Mouse (Mus musculus) heart, embryonic 13.5 days (tissue): ENCODE data around the gene Gemin7. TPM values are rescaled to one million over a fixed set of nuclear protein-coding genes. Genes with fewer than 3 reads are reported as not detected.

Experiments
- ATAC-seq: fragments of 200-750 bp; cut with Nextera tagmentation; 2 replicates; pipeline ENCODE4 v1.8.0; 2017; ENCODE audit warnings: moderate TSS enrichment; ENCODE audit not compliant: insufficient number of reproducible peaks, low FRiP score, low TSS enrichment; ENCODE audit errors: extremely low read depth
- H3K27ac ChIP-seq: fragments of 300-500 bp; sonication (generic); replicated peaks from 2 replicates; pipeline ENCODE4 v1.5.1; 2015; ENCODE audit warnings: moderate library complexity, mild to moderate bottlenecking, inconsistent platforms
- H3K27me3 ChIP-seq: fragments of 300-500 bp; sonication (generic); replicated peaks from 2 replicates; pipeline ENCODE4 v1.6.1; 2015; ENCODE audit warnings: mild to moderate bottlenecking, inconsistent platforms
- H3K36me3 ChIP-seq: fragments of 300-500 bp; sonication (generic); 2 replicates; pipeline ENCODE4 v1.6.1; 2015; ENCODE audit warnings: mild to moderate bottlenecking, inconsistent platforms
- H3K4me1 ChIP-seq: fragments of 300-500 bp; sonication (generic); 2 replicates; pipeline ENCODE4 v1.6.1; 2015; ENCODE audit warnings: inconsistent platforms
- H3K4me2 ChIP-seq: fragments of 300-500 bp; sonication (generic); 2 replicates; pipeline ENCODE4 v1.6.1; 2015; ENCODE audit warnings: inconsistent platforms, mild to moderate bottlenecking, moderate library complexity
- H3K4me3 ChIP-seq: fragments of 300-500 bp; sonication (generic); 2 replicates; pipeline ENCODE4 v1.5.1; 2015; ENCODE audit warnings: moderate library complexity, mild to moderate bottlenecking, inconsistent platforms
- H3K9ac ChIP-seq: fragments of 300-500 bp; sonication (generic); 2 replicates; pipeline ENCODE4 v1.6.1; 2015; ENCODE audit warnings: inconsistent platforms, mild to moderate bottlenecking, moderate library complexity
- H3K9me3 ChIP-seq: fragments of 300-500 bp; sonication (generic); 2 replicates; pipeline ENCODE4 v1.6.1; 2016; ENCODE audit warnings: inconsistent platforms
- WGBS: fragments of 180-500 bp; shearing (Covaris S2); methylation state at CpG from one replicate; pipeline ENCODE4 v1.1.7; 2015; ENCODE audit warnings: mixed read lengths; 5-methylcytosine and 5-hydroxymethylcytosine counted together
- polyA plus RNA-seq: library from polyadenylated mRNA; unstranded; fragments of >200 nt; fragmentation: Nextera tagmentation; extraction: Ambion mirVana; gene quantifications from 2 replicates; pipeline ENCODE4 v1.2.1, GENCODE M21; 2015

The Gemin7 gene
- polyA plus RNA-seq, 1 experiment from 2014 or later = 114 TPM

DNA sequence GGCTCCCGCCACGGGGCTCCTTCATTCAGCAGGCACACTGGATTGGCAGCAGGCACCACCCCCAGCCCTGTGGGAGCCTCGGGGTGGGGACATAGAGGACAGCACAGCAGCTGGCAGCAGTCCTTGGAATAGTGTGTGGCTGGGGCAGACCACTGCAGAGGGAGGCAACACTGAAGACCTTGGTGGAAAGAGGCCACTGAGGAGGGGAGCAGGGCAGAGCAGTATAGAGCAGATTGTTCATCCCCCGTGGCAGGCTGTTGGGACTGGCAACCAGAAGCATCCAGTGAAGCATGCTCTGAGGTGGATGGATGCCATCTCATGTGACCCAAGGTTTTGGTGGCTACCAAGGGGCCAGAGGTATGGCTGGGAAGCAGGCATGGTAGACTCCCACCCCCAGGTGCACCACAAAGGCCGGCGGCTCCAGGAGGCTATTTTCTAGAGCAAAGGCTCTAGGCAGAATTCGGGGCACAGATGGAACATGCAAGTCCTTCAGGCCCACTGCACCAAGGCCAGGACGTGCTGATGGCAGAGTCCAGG is 35.2 kb downstream of the Gemin7 start:
- no peaks in the 10 kb centered on the region for H3K9me3 ChIP-seq
- H3K27me3 ChIP-seq = no peaks in the 10 kb centered on the region
- peaks cover 63% of the 10 kb centered on the region for H3K4me1 ChIP-seq
- 0 out of 2 replicates have a peak overlapping the region, but pooled peaks have one; percentile 2 for H3K4me2 ChIP-seq
- H3K9ac ChIP-seq = peak overlapping the region; percentile 42; the same call in 1 of the 2 replicates
- H3K4me3 ChIP-seq = no peak overlapping the region
- H3K27ac ChIP-seq = no peak overlapping the region
- 0 out of 2 replicates have a peak, but pooled peaks cover 2% of the 10 kb centered on the region for H3K36me3 ChIP-seq
- WGBS = 71% methylated on average over 8 of the region's 8 CpGs
- peak; percentile 11; the same call in 1 of the 2 replicates for ATAC-seq

DNA sequence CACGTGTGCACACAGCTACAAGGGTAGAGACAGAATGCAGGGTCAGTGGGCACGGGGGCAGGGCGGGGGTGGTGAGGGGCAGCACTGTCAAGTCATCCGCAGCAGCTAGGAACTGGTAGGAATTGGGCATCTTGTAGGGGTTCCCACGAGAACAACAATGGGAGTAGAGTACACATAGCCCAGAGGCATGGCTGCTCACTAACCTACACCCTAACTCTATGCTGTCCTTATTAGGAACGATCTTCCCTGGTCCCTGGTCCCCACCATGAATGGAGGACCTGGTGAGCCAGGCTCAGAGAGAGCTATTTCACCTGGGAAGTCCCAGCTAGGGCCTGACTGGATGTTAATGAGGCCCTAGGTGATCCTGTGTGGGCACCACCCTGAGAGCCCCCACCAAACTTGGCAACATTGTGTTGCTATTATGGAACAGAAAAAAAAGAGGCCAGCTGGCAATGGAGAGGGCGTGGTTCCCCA is 35.7 kb downstream of the Gemin7 start:
- Histone ChIP-seq H3K4me3 (no peak overlapping the region), H3K4me1 (peaks cover 65% of the 10 kb centered on the region), H3K36me3 (0 out of 2 replicates have a peak, but pooled peaks cover 2% of the 10 kb centered on the region), H3K27me3 (no peaks in the 10 kb centered on the region), H3K4me2 (0 out of 2 replicates have a peak overlapping the region, but pooled peaks have one; percentile 2), H3K9me3 (no peaks in the 10 kb centered on the region), H3K9ac (peak overlapping the region; percentile 42; the same call in 1 of the 2 replicates), H3K27ac (no peak overlapping the region; the same call in 1 of the 2 replicates)
- no peak for ATAC-seq
- 83% methylated on average over 7 of the region's 7 CpGs for WGBS

DNA sequence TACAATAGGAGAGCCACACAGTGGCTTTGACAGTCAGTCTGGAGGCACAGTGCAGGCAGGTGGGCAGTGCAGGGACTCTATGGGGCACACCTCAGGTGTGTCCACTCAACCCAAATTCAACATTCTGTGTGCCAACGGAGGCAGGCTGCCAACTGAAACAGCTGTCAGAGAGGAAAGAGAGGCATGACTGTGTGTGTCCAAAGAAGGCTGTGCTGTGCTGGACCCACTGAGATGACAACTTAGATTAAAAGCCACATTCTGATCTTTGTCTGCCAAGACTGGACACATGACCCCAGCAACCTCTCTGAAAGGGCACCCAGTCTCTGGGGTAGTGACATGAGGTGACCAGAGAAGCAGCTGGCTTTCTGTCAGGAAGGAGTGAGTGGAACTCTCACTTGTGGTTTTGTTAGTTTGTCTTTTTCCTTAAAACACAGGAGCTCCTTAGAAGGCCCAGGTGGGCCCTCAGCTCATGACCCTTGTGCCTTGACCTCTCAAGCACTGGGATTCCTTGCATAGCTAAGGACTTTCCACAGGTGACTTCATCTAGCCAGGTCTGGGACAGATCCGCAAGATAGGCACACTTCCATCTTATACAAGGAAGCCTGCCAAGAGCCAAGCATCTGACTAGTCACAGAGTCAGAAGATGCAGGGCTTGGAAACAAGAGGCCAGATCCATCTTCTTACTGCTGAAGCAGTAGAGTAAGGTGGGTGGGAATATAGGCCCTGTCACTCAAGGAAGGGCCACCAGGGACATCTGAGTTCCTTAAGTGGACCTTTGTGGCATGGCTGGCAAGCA is 36.4 kb downstream of the Gemin7 start:
- Histone ChIP-seq H3K4me2 (no peak overlapping the region), H3K36me3 (0 out of 2 replicates have a peak, but pooled peaks cover 2% of the 10 kb centered on the region), H3K27me3 (no peaks in the 10 kb centered on the region), H3K9ac (no peak overlapping the region; the same call in 1 of the 2 replicates), H3K9me3 (no peaks in the 10 kb centered on the region), H3K27ac (no peak overlapping the region), H3K4me3 (no peak overlapping the region), H3K4me1 (peaks cover 65% of the 10 kb centered on the region)
- WGBS = 83% methylated on average over 2 of the region's 2 CpGs
- ATAC-seq = no peak

DNA sequence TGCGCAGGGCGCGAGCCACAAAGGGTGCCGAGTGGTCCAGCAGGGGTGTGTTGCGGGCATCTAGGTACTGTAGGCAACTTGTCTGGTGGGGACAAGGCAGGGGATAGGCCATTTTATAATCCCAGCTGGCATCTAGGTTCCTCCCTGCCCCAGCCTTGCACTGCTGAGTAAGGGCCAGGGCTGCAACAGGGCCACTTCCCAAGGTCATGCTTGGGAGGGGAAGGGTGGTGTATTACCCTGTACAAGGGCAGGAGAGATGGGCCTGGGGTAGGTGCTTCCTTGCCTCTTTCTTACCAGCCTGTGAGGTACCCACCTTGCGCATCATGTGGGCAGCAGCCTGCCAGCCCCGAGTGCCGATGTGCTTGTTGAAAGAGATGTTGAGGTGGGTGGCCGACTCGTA is 42.7 kb downstream of the Gemin7 start:
- ATAC-seq = no peak
- H3K27me3 ChIP-seq = no peaks in the 10 kb centered on the region
- 92% methylated on average over 10 of the region's 10 CpGs for WGBS

DNA sequence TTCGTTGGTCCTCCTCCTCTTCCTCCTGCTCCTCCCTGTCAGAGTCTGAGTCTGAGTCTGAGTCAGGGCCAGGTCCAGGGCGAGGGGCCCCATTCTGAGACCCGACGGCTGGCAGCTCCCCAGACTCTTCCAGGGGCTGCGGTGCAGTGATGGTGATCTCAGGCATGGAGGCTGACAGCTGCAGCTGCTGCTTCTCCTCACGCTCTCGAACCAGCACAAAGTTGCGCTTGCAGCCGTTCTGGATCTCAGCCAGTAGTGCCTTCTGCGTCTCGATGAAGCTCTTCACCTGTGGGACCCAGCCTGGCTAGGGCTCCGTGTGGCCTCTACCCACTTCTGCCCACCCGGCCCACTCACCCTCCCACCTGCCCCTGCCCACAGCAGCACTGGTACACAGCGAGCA is 45.2 kb downstream of the Gemin7 start:
- Histone ChIP-seq H3K9ac (no peak overlapping the region), H3K27ac (no peak overlapping the region), H3K4me2 (no peak overlapping the region), H3K4me3 (no peak overlapping the region), H3K27me3 (no peaks in the 10 kb centered on the region), H3K36me3 (peaks cover 77% of the 10 kb centered on the region), H3K9me3 (no peaks in the 10 kb centered on the region), H3K4me1 (peaks cover 17% of the 10 kb centered on the region)
- no peak for ATAC-seq
- WGBS = 85% methylated on average over 14 of the region's 14 CpGs

More for the DNA sequence above, 42.7 kb downstream of the Gemin7 start:
- no peak overlapping the region for H3K4me3 ChIP-seq
- H3K9ac ChIP-seq = no peak overlapping the region
- no peak overlapping the region for H3K4me2 ChIP-seq
- H3K4me1 ChIP-seq = peaks cover 23% of the 10 kb centered on the region
- H3K27ac ChIP-seq = no peak overlapping the region
- no peaks in the 10 kb centered on the region for H3K9me3 ChIP-seq
- peaks cover 65% of the 10 kb centered on the region for H3K36me3 ChIP-seq

DNA sequence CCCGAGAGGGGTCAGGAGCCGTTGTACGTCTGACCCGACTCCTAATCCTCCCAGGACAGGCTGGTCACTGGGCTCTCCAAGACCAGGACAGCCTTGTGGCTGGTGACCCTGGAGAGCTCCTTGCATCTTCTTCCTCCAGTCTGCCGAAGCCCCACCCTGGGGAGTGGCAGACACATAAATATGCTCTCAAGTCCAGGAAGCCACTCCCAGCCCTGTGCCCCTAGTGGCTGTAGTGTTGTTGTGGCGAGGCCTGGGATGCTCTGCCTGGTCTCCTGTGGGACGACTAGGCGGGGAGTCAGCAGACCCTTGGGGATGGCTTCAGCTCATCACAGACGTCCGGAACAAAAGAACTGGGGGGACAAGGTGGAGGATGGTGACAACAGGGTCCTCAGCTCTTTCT is 46.3 kb downstream of the Gemin7 start:
- Histone ChIP-seq H3K27me3 (peaks cover 6% of the 10 kb centered on the region; the same call in 1 of the 2 replicates), H3K4me3 (no peak overlapping the region), H3K9ac (no peak overlapping the region), H3K36me3 (peaks cover 77% of the 10 kb centered on the region), H3K27ac (no peak overlapping the region), H3K4me2 (no peak overlapping the region), H3K9me3 (no peaks in the 10 kb centered on the region), H3K4me1 (peaks cover 5% of the 10 kb centered on the region)
- no peak for ATAC-seq
- 71% methylated on average over 10 of the region's 10 CpGs for WGBS

DNA sequence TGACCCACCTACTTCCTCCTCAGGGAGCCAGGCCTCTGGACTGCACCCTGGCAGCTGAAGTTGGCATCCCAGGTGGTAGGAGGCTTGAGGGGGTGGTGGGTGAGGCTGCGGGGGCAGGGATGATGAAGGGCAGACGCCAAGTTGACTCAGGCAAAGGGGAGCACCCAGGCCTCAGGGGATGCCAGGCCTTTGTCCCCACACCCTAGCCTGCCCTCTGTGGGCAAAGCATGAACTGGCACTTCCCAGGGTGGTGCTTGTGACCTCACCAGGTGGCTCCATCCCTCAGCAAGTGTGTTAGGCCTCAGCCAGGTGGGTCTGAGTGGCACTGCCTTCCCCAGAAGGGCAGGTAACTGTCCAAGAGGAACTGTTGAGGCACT is 52.3 kb downstream of the Gemin7 start:
- WGBS = 83% methylated on average over 2 of the region's 2 CpGs
- no peak overlapping the region for H3K4me2 ChIP-seq
- no peaks in the 10 kb centered on the region for H3K9me3 ChIP-seq
- no peak overlapping the region for H3K4me3 ChIP-seq
- no peak overlapping the region for H3K27ac ChIP-seq
- H3K4me1 ChIP-seq = peaks cover 25% of the 10 kb centered on the region
- H3K9ac ChIP-seq = no peak overlapping the region
- peaks cover 19% of the 10 kb centered on the region for H3K36me3 ChIP-seq
- ATAC-seq = no peak
- H3K27me3 ChIP-seq = peaks cover 62% of the 10 kb centered on the region

DNA sequence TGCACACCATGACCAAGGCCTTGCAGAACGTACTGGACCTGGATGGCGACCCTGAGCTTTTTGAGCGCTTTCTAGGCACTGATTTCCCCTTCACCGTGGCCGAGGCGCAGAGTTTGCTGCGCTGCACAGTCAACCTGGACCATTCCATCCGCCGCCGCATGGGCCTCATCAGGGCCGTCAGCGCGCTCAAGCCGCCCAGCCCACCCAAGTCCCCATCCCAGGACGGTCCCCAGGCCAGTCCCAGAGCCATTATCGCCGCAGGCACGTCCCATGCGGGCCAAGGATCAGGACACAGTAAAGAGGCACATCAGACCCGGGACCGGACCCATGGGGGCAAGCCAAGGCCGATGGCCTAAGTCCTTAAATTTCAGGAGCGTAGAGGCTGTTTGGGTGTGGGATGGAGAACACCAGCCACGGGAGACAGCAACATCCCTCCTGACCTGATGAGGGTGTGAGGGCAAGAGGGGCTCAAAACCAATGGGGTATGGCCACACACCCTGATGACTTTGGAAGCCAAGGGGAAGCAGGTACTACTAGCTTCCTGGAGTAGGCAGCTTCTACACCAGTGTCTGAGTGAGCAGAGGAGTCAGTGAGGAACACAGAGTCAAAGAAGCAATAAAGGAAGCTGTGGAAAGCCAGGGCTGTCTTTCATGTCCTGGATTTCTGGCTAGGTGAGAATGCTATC is 52.8 kb downstream of the Gemin7 start:
- peak overlapping the region; percentile 87 for H3K4me2 ChIP-seq
- peaks cover 14% of the 10 kb centered on the region for H3K36me3 ChIP-seq
- H3K9ac ChIP-seq = peak overlapping the region; percentile 74
- peaks cover 68% of the 10 kb centered on the region for H3K27me3 ChIP-seq
- H3K4me3 ChIP-seq = peak overlapping the region; percentile 54
- ATAC-seq = no peak
- H3K4me1 ChIP-seq = peaks cover 30% of the 10 kb centered on the region
- H3K27ac ChIP-seq = no peak overlapping the region
- H3K9me3 ChIP-seq = no peaks in the 10 kb centered on the region
- WGBS = 11% methylated on average over 24 of the region's 24 CpGs

DNA sequence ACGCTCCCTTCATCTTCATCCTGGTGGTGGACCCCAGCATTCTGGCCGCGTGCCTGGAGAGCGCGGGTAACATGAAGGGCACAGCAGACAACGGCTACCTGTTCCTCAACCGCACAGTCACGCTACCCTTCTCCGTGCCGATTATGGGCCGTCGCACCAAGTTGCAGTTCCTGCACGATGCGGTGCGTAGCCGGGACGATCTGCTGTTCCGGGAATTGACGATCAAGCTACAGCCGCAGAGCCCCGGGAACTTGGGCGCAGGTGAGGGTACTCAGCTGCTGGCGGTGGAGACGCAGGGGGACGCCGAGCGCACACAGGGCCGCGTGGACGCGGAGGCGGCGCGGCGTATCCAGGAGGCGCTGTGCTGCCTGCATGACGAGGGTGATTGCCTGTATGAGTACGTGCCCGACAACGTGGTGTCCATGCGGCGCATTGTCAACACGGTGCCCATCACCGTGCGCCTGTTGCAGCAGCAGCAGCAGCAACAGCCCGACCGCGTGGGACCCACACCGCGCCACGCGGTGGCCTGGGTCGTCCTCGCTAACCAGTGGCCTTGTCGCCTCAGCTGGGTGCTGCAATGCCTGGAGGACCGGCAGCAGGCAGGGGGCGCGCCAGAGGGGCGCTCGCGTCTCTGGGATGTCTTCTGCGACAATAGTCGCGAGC is 53.5 kb downstream of the Gemin7 start:
- ATAC-seq = no peak

DNA sequence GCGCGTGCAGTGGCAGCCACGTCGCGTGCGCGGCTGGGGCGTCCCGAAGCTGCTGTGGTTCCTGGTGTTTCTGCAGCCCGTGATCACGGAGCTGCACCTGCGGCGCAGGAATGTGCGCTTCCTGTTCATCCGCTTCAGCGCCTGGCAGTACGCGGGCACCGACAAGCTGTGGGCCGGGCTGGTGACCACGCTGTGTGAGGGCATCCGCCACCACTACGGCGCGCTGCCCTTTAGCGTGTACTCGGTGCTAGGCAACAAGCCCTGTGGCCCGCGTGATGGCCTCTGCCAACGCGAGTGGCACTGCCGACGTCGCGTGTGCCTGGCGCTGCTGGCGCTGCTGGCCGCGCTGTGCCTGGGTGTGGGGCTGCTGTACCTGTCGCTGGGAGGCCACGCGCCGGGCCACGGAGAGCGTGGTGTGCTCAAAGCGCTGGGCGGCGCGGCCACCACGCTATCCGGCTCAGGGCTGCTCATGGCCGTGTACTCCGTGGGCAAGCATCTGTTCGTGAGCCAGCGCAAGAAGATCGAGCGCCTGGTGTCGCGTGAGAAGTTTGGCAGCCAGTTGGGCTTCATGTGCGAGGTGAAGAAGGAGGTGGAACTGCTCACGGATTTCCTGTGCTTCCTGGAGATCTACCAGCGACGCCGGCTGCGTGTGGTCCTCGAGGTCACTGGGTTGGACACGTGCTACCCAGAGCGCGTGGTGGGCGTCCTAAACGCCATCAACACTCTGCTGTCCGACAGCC is 54.2 kb downstream of the Gemin7 start:
- 12% methylated on average over 72 of the region's 72 CpGs for WGBS
- ATAC-seq = no peak

More for the DNA sequence above, 53.5 kb downstream of the Gemin7 start:
- H3K27ac ChIP-seq = no peak overlapping the region
- H3K4me2 ChIP-seq = peak overlapping the region; percentile 87
- peaks cover 31% of the 10 kb centered on the region for H3K4me1 ChIP-seq
- peaks cover 7% of the 10 kb centered on the region for H3K36me3 ChIP-seq
- H3K4me3 ChIP-seq = peak overlapping the region; percentile 54
- peaks cover 75% of the 10 kb centered on the region for H3K27me3 ChIP-seq
- peak overlapping the region; percentile 74 for H3K9ac ChIP-seq
- 2% methylated on average over 64 of the region's 64 CpGs for WGBS
- no peaks in the 10 kb centered on the region for H3K9me3 ChIP-seq

More for the DNA sequence above, 54.2 kb downstream of the Gemin7 start:
- no peaks in the 10 kb centered on the region for H3K36me3 ChIP-seq
- peak overlapping the region; percentile 54 for H3K4me3 ChIP-seq
- no peak overlapping the region for H3K27ac ChIP-seq
- peak overlapping the region; percentile 87 for H3K4me2 ChIP-seq
- peaks cover 31% of the 10 kb centered on the region for H3K4me1 ChIP-seq
- H3K27me3 ChIP-seq = peaks cover 82% of the 10 kb centered on the region
- H3K9ac ChIP-seq = peak overlapping the region; percentile 74
- no peaks in the 10 kb centered on the region for H3K9me3 ChIP-seq
